Mouse (Mus musculus) adrenal gland, postnatal 36 days (tissue): ENCODE results near the gene Alg12. TPM values are rescaled to one million over a fixed set of nuclear protein-coding genes. Genes with fewer than 3 reads are reported as not detected.
"Not testable (repeated sequence)": the region's sequence is repeated elsewhere in the genome, so short reads cannot be mapped to it uniquely, and the experiment has no call there.

Source experiments
- DNase-seq, 2 experiments: peaks; one replicate each; pipeline ENCODE4 v3.0.0; 2021; ENCODE audit warnings: mixed read lengths in 1 of 2
- total RNA-seq, 2 experiments: library from RNA; stranded (reverse); gene quantifications; 2 replicates each; pipeline ENCODE4 v1.2.3; 2021

Alg12 gene
- total RNA-seq, 2 experiments from 2014 or later: 14.1 to 18.9 TPM

- peak; percentile 45 to 76 for DNase-seq
Observed at GRCm38 (mm10) chr15:88831482-88831881, 12.4 kb upstream of the Alg12 start.

GRCm38 (mm10) chr15:88830696-88831095, 11.6 kb upstream of the Alg12 start:
- no peak for DNase-seq

- DNase-seq: peak; percentile 48 to 71
Observed at GRCm38 (mm10) chr15:88829791-88830440, 10.8 kb upstream of the Alg12 start.

- peak; percentile 92 to 93 for DNase-seq
Observed at GRCm38 (mm10) chr15:88828800-88829705, 9.9 kb upstream of the Alg12 start.

GRCm38 (mm10) chr15:88827991-88828799, 9.1 kb upstream of the Alg12 start:
- peak; percentile 68 to 82 for DNase-seq

GRCm38 (mm10) chr15:88827466-88827865, 8.3 kb upstream of the Alg12 start:
- no peak for DNase-seq

GRCm38 (mm10) chr15:88823376-88823775, 4.3 kb upstream of the Alg12 start:
- DNase-seq: no peak

GRCm38 (mm10) chr15:88822513-88822912, 3.4 kb upstream of the Alg12 start:
- no peak for DNase-seq

- DNase-seq: no peak
Observed at GRCm38 (mm10) chr15:88821403-88821802, 2.3 kb upstream of the Alg12 start.

- DNase-seq: no peak
Observed at GRCm38 (mm10) chr15:88819906-88820303, 787 bp upstream of the Alg12 start.

GRCm38 (mm10) chr15:88815196-88815700, 3.9 kb downstream of the Alg12 start:
- DNase-seq: peak in 1 of 2 experiments; percentile 44

GRCm38 (mm10) chr15:88814411-88815047, 4.6 kb downstream of the Alg12 start:
- peak in 1 of 2 experiments; percentile 62 for DNase-seq

GRCm38 (mm10) chr15:88813873-88814272, 5.2 kb downstream of the Alg12 start:
- DNase-seq: not testable (repeated sequence)

GRCm38 (mm10) chr15:88813262-88813661, 5.9 kb downstream of the Alg12 start:
- no peak for DNase-seq

GRCm38 (mm10) chr15:88810369-88810768, 8.7 kb downstream of the Alg12 start:
- DNase-seq: no peak

GRCm38 (mm10) chr15:88808121-88808520, 11.0 kb downstream of the Alg12 start:
- no peak for DNase-seq

GRCm38 (mm10) chr15:88802348-88802747, 16.8 kb downstream of the Alg12 start:
- no peak for DNase-seq

GRCm38 (mm10) chr15:88801903-88802302, 17.2 kb downstream of the Alg12 start:
- no peak for DNase-seq

GRCm38 (mm10) chr15:88800921-88801354, 18.2 kb downstream of the Alg12 start:
- no peak for DNase-seq

- no peak for DNase-seq
Observed at GRCm38 (mm10) chr15:88799950-88800371, 19.2 kb downstream of the Alg12 start.

- DNase-seq: not testable (repeated sequence)
Observed at GRCm38 (mm10) chr15:88794729-88795128, 24.4 kb downstream of the Alg12 start.
